Mouse (Mus musculus): ENCODE measurements at regions not wholly inside any gene's neighbourhood (a gene's known extent, or its start where the extent isn't known, plus 50 kb on each side); places are given as distances from the start of the nearest gene placed in this dataset.

DNA sequence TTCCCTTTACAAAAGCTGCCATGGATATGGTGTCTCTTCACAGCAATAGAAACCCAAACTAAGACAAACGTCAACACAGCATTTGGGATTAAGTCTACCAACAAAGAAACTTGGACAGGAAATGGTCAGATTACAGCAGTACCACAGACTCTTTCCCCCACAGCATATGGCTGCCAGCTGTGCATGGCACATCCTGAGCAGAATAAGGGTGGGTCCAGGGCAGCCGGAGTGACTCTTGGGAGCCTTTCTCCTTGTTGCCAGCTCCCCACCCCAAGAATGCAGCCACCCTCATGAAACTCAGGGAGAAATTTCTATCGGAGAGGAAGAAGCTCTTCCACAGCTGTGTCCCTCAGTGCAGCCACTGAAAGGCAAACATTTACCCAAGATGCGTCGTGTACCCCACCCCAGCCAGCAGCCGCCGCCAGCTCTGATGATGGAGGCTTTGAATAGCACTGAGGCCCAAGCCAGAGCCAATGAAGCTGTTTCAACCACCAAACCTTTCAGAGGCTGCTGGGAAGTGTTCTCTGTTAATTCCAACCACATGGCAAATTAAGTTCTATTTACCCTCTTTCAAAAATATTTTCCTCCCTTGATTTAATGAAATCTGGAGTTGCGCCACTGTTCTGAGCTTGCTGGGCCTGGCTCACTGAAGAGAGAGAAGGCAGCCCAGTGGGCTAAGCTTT, 75.8 kb upstream of the Hs6st1 start:
- no peak for TF ChIP-seq MYOG (IDR thresholded peaks at IDR 0.05; ENCODE audit: control insufficient read depth, extremely low read depth, insufficient read length)
- no peak for TF ChIP-seq CEBPB (IDR thresholded peaks at IDR 0.05; ENCODE audit: low read depth)
- TF ChIP-seq FOSL1 (IDR thresholded peaks at IDR 0.05; ENCODE audit: insufficient read depth, low read length, poor library complexity, severe bottlenecking): no peak
- TF ChIP-seq CTCF (IDR thresholded peaks at IDR 0.05; ENCODE audit: control insufficient read depth, insufficient read depth, insufficient read length): no peak
- no peak for TF ChIP-seq MYOD1 (IDR thresholded peaks at IDR 0.05; ENCODE audit: control insufficient read depth, insufficient read length, low read depth)
- no peak for TF ChIP-seq USF1 (IDR thresholded peaks at IDR 0.05; ENCODE audit: low read depth)
- no peak overlapping the region for H3K4me3 ChIP-seq (ENCODE audit: insufficient read depth, poor library complexity, severe bottlenecking)
- H3K27me3 ChIP-seq (ENCODE audit: control insufficient read depth, insufficient read depth, insufficient read length): no peaks in the 10 kb centered on the region
- no peaks in the 10 kb centered on the region for H3K79me2 ChIP-seq (ENCODE audit: control insufficient read depth, insufficient read depth)
- H3ac ChIP-seq (ENCODE audit: control insufficient read depth, insufficient read length, low read depth): no peak overlapping the region
- H3K79me3 ChIP-seq (ENCODE audit: low read depth): no peaks in the 10 kb centered on the region
- no peaks in the 10 kb centered on the region for H3K36me3 ChIP-seq (ENCODE audit: control insufficient read depth, insufficient read depth)

DNA sequence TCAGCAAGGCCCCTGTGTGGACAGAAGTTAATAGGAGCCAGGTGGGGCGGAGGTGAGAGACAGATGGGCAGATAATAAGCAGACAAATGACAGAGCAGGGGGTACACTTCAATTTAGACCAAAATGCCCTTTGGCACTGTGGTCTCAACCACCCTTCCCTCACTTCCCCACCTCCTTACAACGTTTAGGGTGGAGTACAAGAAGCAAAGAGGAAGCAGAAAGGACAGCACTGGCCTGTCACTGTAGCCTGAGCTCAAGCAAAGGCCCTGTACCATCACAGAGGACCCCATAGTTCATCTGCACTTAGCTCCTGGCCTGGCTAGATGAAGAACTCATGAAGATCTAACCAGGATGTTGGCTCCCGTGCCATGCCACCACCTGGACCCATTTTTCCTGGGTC, 75.3 kb upstream of the Hs6st1 start:
- TF ChIP-seq CEBPB (IDR thresholded peaks at IDR 0.05; ENCODE audit: low read depth): no peak
- no peak for TF ChIP-seq FOSL1 (IDR thresholded peaks at IDR 0.05; ENCODE audit: insufficient read depth, low read length, poor library complexity, severe bottlenecking)
- TF ChIP-seq USF1 (IDR thresholded peaks at IDR 0.05; ENCODE audit: low read depth): no peak
- no peak for TF ChIP-seq CTCF (IDR thresholded peaks at IDR 0.05; ENCODE audit: control insufficient read depth, insufficient read depth, insufficient read length)
- TF ChIP-seq MYOG (IDR thresholded peaks at IDR 0.05; ENCODE audit: control insufficient read depth, extremely low read depth, insufficient read length): no peak
- TF ChIP-seq MAX (IDR thresholded peaks at IDR 0.05): no peak
- no peak for TF ChIP-seq MYOD1 (IDR thresholded peaks at IDR 0.05; ENCODE audit: control insufficient read depth, insufficient read length, low read depth)
- no peaks in the 10 kb centered on the region for H3K36me3 ChIP-seq (ENCODE audit: control insufficient read depth, insufficient read depth)
- no peaks in the 10 kb centered on the region for H3K79me3 ChIP-seq (ENCODE audit: low read depth)
- no peaks in the 10 kb centered on the region for H3K27me3 ChIP-seq (ENCODE audit: control insufficient read depth, insufficient read depth, insufficient read length)
- no peak overlapping the region for H3ac ChIP-seq (ENCODE audit: control insufficient read depth, insufficient read length, low read depth)
- H3K4me3 ChIP-seq (ENCODE audit: insufficient read depth, poor library complexity, severe bottlenecking): no peak overlapping the region
- H3K79me2 ChIP-seq (ENCODE audit: control insufficient read depth, insufficient read depth): no peaks in the 10 kb centered on the region

DNA sequence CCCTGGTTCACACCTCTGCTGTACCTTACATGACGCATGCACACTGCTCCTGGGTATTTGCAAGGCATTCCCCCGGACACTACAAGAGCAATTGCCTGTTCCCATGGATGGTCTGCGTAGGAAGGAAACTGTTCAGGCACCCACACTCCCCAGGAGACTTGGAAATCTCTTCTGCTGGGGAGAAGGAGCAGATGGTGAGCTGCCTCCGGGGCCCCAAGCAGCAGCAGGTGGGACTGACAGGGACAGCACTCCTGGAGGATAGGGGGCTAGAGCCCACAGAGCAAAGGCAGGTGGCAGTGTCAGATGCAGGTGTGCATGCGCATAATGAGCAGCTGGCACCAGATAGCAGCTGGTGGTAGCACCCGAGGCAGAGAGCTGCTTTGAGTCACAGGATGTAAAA, 72.5 kb upstream of the Hs6st1 start:
- Histone ChIP-seq H3K36me3 (ENCODE audit: control insufficient read depth, insufficient read depth) (no peaks in the 10 kb centered on the region), H3K27me3 (ENCODE audit: control insufficient read depth, insufficient read depth, insufficient read length) (no peaks in the 10 kb centered on the region), H3K4me3 (ENCODE audit: insufficient read depth, poor library complexity, severe bottlenecking) (no peak overlapping the region), H3ac (ENCODE audit: control insufficient read depth, insufficient read length, low read depth) (no peak overlapping the region), H3K79me2 (ENCODE audit: control insufficient read depth, insufficient read depth) (no peaks in the 10 kb centered on the region), H3K79me3 (ENCODE audit: low read depth) (no peaks in the 10 kb centered on the region)
- TF ChIP-seq CEBPB (IDR thresholded peaks at IDR 0.05; ENCODE audit: low read depth) (no peak), USF1 (IDR thresholded peaks at IDR 0.05; ENCODE audit: low read depth) (no peak), MAX (IDR thresholded peaks at IDR 0.05) (no peak), FOSL1 (IDR thresholded peaks at IDR 0.05; ENCODE audit: insufficient read depth, low read length, poor library complexity, severe bottlenecking) (no peak), MYOD1 (IDR thresholded peaks at IDR 0.05; ENCODE audit: control insufficient read depth, insufficient read length, low read depth) (no peak)

DNA sequence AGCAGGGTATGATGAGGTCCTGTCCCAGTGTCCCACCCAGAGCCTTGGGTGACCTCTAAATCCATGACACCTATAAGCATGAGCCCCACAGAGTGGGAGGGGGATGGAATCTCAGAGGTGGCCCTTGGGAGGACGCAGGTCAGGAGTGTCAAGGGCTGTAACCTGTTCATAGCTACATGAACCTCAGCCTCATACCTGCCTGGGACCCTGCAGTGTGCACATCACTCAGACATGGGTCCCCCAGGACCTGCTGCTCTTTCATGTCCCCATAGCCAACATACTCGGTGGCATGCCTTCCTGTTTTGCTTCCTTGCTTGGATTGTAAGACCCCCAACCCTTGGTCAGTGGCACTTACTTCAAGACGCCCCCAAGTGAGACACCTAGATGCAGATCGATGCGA, 66.9 kb upstream of the Hs6st1 start:
- Histone ChIP-seq H3K4me3 (ENCODE audit: insufficient read depth, poor library complexity, severe bottlenecking) (no peak overlapping the region), H3ac (ENCODE audit: control insufficient read depth, insufficient read length, low read depth) (no peak overlapping the region), H3K36me3 (ENCODE audit: control insufficient read depth, insufficient read depth) (no peaks in the 10 kb centered on the region), H3K27me3 (ENCODE audit: control insufficient read depth, insufficient read depth, insufficient read length) (no peaks in the 10 kb centered on the region), H3K79me3 (ENCODE audit: low read depth) (no peaks in the 10 kb centered on the region), H3K79me2 (ENCODE audit: control insufficient read depth, insufficient read depth) (no peaks in the 10 kb centered on the region)
- TF ChIP-seq FOSL1 (IDR thresholded peaks at IDR 0.05; ENCODE audit: insufficient read depth, low read length, poor library complexity, severe bottlenecking): no peak
- no peak for TF ChIP-seq CEBPB (IDR thresholded peaks at IDR 0.05; ENCODE audit: low read depth)
- no peak for TF ChIP-seq USF1 (IDR thresholded peaks at IDR 0.05; ENCODE audit: low read depth)
- no peak for TF ChIP-seq MYOD1 (IDR thresholded peaks at IDR 0.05; ENCODE audit: control insufficient read depth, insufficient read length, low read depth)
- TF ChIP-seq MYOG (IDR thresholded peaks at IDR 0.05; ENCODE audit: control insufficient read depth, extremely low read depth, insufficient read length): no peak
- no peak for TF ChIP-seq CTCF (IDR thresholded peaks at IDR 0.05; ENCODE audit: control insufficient read depth, insufficient read depth, insufficient read length)
- no peak for TF ChIP-seq MAX (IDR thresholded peaks at IDR 0.05)

DNA sequence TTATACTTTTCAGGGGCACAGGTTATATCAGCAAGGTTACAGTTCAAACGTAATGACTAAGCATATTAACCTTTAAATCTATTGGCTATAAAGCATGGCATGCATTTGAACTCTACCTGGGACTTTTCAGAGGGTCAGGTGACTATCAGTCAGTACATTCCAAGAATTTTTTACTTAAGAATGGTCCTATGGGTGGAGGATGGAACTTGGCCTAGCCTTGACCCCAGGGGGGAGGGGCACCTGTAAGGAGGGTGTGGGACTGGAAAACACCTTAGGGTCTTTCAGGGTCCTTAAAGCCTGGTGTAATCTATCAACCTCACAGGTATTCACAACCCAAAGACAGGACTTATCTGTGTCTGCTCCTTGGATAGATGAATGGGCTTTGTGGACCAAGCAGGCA, 66.4 kb upstream of the Hs6st1 start:
- no peak overlapping the region for H3ac ChIP-seq (ENCODE audit: control insufficient read depth, insufficient read length, low read depth)
- no peaks in the 10 kb centered on the region for H3K36me3 ChIP-seq (ENCODE audit: control insufficient read depth, insufficient read depth)
- no peaks in the 10 kb centered on the region for H3K27me3 ChIP-seq (ENCODE audit: control insufficient read depth, insufficient read depth, insufficient read length)
- no peaks in the 10 kb centered on the region for H3K79me2 ChIP-seq (ENCODE audit: control insufficient read depth, insufficient read depth)
- no peak overlapping the region for H3K4me3 ChIP-seq (ENCODE audit: insufficient read depth, poor library complexity, severe bottlenecking)
- H3K79me3 ChIP-seq (ENCODE audit: low read depth): no peaks in the 10 kb centered on the region
- no peak for TF ChIP-seq CEBPB (IDR thresholded peaks at IDR 0.05; ENCODE audit: low read depth)
- no peak for TF ChIP-seq MYOG (IDR thresholded peaks at IDR 0.05; ENCODE audit: control insufficient read depth, extremely low read depth, insufficient read length)
- TF ChIP-seq MYOD1 (IDR thresholded peaks at IDR 0.05; ENCODE audit: control insufficient read depth, insufficient read length, low read depth): no peak
- no peak for TF ChIP-seq CTCF (IDR thresholded peaks at IDR 0.05; ENCODE audit: control insufficient read depth, insufficient read depth, insufficient read length)
- TF ChIP-seq FOSL1 (IDR thresholded peaks at IDR 0.05; ENCODE audit: insufficient read depth, low read length, poor library complexity, severe bottlenecking): no peak
- TF ChIP-seq MAX (IDR thresholded peaks at IDR 0.05): no peak
- TF ChIP-seq USF1 (IDR thresholded peaks at IDR 0.05; ENCODE audit: low read depth): no peak

DNA sequence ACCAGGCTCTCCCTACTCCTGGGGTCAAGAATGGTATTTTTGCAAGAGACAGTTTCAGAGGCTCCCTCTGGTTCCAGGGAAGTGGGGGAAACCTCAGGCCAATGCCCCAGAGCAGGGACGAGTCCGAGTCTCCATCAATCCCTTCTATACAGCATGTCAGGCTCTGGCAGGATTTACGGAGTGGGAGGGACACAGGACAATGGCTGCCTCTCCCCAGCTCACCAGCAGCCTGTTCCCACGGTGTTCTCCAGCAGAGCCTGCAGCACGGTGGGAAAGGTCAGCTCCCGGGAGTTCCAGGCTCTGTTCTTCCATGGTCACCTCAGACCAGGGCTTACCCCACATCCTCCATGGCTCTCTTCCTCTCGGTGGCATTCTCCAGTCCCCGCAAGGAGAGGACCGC, 64.6 kb upstream of the Hs6st1 start:
- H3K79me3 ChIP-seq (ENCODE audit: low read depth): no peaks in the 10 kb centered on the region
- H3ac ChIP-seq (ENCODE audit: control insufficient read depth, insufficient read length, low read depth): no peak overlapping the region
- TF ChIP-seq CEBPB (IDR thresholded peaks at IDR 0.05; ENCODE audit: low read depth) (no peak), FOSL1 (IDR thresholded peaks at IDR 0.05; ENCODE audit: insufficient read depth, low read length, poor library complexity, severe bottlenecking) (no peak), MAX (IDR thresholded peaks at IDR 0.05) (no peak), CTCF (IDR thresholded peaks at IDR 0.05; ENCODE audit: control insufficient read depth, insufficient read depth, insufficient read length) (no peak), MYOG (IDR thresholded peaks at IDR 0.05; ENCODE audit: control insufficient read depth, extremely low read depth, insufficient read length) (no peak), USF1 (IDR thresholded peaks at IDR 0.05; ENCODE audit: low read depth) (no peak), MYOD1 (IDR thresholded peaks at IDR 0.05; ENCODE audit: control insufficient read depth, insufficient read length, low read depth) (no peak)
- H3K79me2 ChIP-seq (ENCODE audit: control insufficient read depth, insufficient read depth): no peaks in the 10 kb centered on the region
- no peaks in the 10 kb centered on the region for H3K36me3 ChIP-seq (ENCODE audit: control insufficient read depth, insufficient read depth)
- H3K27me3 ChIP-seq (ENCODE audit: control insufficient read depth, insufficient read depth, insufficient read length): no peaks in the 10 kb centered on the region
- H3K4me3 ChIP-seq (ENCODE audit: insufficient read depth, poor library complexity, severe bottlenecking): no peak overlapping the region

All from C2C12 (cell line).